Mouse (Mus musculus): ENCODE measurements at regions not wholly inside any gene's neighbourhood (a gene's known extent, or its start where the extent isn't known, plus 50 kb on each side); places are given as distances from the start of the nearest gene placed in this dataset.

DNA sequence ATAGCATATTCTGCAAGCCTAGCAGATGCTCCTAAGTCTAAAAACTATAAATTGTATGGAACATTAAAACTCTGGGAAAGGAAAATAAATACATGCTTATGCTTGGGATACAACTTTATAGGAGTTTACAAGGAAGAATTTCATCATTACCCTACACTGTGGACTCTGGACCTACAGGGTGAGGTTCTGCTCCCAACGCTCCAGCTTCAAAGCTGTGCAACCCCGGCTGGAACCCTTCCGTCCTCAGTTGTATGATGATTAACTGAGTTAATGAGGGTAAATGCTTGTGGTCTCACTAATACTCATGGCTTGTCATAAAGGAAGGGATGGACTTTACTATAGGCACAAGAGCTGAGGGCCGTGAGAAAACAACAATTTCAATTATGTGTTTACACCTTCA is 76.6 kb upstream of the Cited2 start:
- Histone ChIP-seq H3K4me2 (ENCODE audit: low read length) (no peak overlapping the region), H3K27me3 (ENCODE audit: control insufficient read depth, insufficient read depth, low read depth, low read length) (no peaks in the 10 kb centered on the region), H3K36me3 (ENCODE audit: control insufficient read depth, insufficient read depth, low read length) (no peaks in the 10 kb centered on the region), H3K9ac (ENCODE audit: low read depth, low read length) (no peak overlapping the region), H3K27ac (ENCODE audit: low read length) (no peak overlapping the region), H3K4me1 (ENCODE audit: control insufficient read depth, insufficient read depth, low read length) (no peaks in the 10 kb centered on the region), H3K4me3 (ENCODE audit: low read depth, low read length) (no peak overlapping the region), H3K9me3 (replicated peaks; ENCODE audit: control insufficient read depth, low read length, poor library complexity, severe bottlenecking) (no peaks in the 10 kb centered on the region)
- 92% methylated on average over 4 of the region's 4 CpGs for WGBS
- no peak for ATAC-seq

DNA sequence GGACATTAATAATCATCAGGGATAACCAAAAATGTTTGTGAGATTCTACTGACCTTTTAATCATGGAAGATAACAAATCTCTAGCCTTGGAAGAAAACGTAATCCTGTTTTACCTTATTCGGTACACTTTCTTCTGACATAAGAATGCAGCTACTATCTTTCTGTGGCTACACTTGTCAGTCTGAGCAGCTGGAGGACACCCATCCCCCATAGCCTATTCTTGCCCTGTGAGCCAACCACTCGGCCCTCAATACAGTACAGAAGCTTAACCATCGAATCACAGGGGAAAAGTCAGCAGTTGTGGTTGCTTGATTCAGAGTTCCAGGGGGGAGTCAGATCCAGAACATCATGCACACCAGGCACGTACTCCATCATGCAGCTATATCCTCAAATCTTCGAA is 74.9 kb upstream of the Cited2 start:
- 76% methylated on average over 6 of the region's 6 CpGs for WGBS
- no peaks in the 10 kb centered on the region for H3K9me3 ChIP-seq (replicated peaks; ENCODE audit: control insufficient read depth, low read length, poor library complexity, severe bottlenecking)
- no peak overlapping the region for H3K9ac ChIP-seq (ENCODE audit: low read depth, low read length)
- H3K27ac ChIP-seq (ENCODE audit: low read length): no peak overlapping the region
- H3K36me3 ChIP-seq (ENCODE audit: control insufficient read depth, insufficient read depth, low read length): no peaks in the 10 kb centered on the region
- no peak overlapping the region for H3K4me3 ChIP-seq (ENCODE audit: low read depth, low read length)
- H3K4me2 ChIP-seq (ENCODE audit: low read length): no peak overlapping the region
- H3K4me1 ChIP-seq (ENCODE audit: control insufficient read depth, insufficient read depth, low read length): no peaks in the 10 kb centered on the region
- no peak for ATAC-seq
- H3K27me3 ChIP-seq (ENCODE audit: control insufficient read depth, insufficient read depth, low read depth, low read length): no peaks in the 10 kb centered on the region

GRCm38 (mm10) chr10:17650997-17651750 is 71.8 kb upstream of the Cited2 start:
- no peaks in the 10 kb centered on the region for H3K27me3 ChIP-seq (ENCODE audit: control insufficient read depth, insufficient read depth, low read depth, low read length)
- no peaks in the 10 kb centered on the region for H3K4me1 ChIP-seq (ENCODE audit: control insufficient read depth, insufficient read depth, low read length)
- H3K9me3 ChIP-seq (replicated peaks; ENCODE audit: control insufficient read depth, low read length, poor library complexity, severe bottlenecking): no peaks in the 10 kb centered on the region
- no peak overlapping the region for H3K27ac ChIP-seq (ENCODE audit: low read length)
- no peak overlapping the region for H3K4me3 ChIP-seq (ENCODE audit: low read depth, low read length)
- no peak for ATAC-seq
- H3K9ac ChIP-seq (ENCODE audit: low read depth, low read length): no peak overlapping the region
- no peak overlapping the region for H3K4me2 ChIP-seq (ENCODE audit: low read length)
- WGBS: 92% methylated on average over 6 of the region's 6 CpGs
- H3K36me3 ChIP-seq (ENCODE audit: control insufficient read depth, insufficient read depth, low read length): no peaks in the 10 kb centered on the region

DNA sequence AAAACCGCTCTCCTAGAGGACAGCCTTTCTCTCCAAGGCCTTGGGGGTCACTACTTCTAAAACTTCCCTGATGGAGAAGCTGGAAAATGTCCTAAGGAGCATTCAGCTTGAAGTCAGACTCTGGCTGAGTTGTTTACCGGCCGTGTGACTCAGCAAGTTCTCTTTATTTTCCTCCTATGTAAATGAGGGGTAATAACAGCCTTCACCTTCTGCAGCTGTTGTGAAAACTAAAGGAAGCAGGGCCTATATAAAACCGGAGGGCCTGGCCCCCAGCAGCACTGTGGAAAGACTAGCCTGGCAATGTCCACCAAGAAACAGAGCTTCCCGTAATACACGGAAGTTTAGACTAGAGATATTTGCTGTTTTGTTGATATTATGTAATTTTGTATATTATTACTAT is 69.7 kb upstream of the Cited2 start:
- Histone ChIP-seq H3K27ac (ENCODE audit: low read length) (no peak overlapping the region), H3K4me2 (ENCODE audit: low read length) (no peak overlapping the region)

GRCm38 (mm10) chr10:17653785-17654184 is 69.2 kb upstream of the Cited2 start:
- H3K36me3 ChIP-seq (ENCODE audit: control insufficient read depth, insufficient read depth, low read length): no peaks in the 10 kb centered on the region
- ATAC-seq: no peak
- no peaks in the 10 kb centered on the region for H3K9me3 ChIP-seq (replicated peaks; ENCODE audit: control insufficient read depth, low read length, poor library complexity, severe bottlenecking)
- no peaks in the 10 kb centered on the region for H3K27me3 ChIP-seq (ENCODE audit: control insufficient read depth, insufficient read depth, low read depth, low read length)
- WGBS: 71% methylated on average over 9 of the region's 9 CpGs
- H3K27ac ChIP-seq (ENCODE audit: low read length): no peak overlapping the region
- H3K4me3 ChIP-seq (ENCODE audit: low read depth, low read length): no peak overlapping the region
- H3K4me1 ChIP-seq (ENCODE audit: control insufficient read depth, insufficient read depth, low read length): no peaks in the 10 kb centered on the region
- no peak overlapping the region for H3K4me2 ChIP-seq (ENCODE audit: low read length)
- H3K9ac ChIP-seq (ENCODE audit: low read depth, low read length): no peak overlapping the region

More for the DNA sequence above, 69.7 kb upstream of the Cited2 start:
- 46% methylated on average over 6 of the region's 6 CpGs for WGBS
- H3K4me3 ChIP-seq (ENCODE audit: low read depth, low read length): no peak overlapping the region
- H3K9me3 ChIP-seq (replicated peaks; ENCODE audit: control insufficient read depth, low read length, poor library complexity, severe bottlenecking): no peaks in the 10 kb centered on the region
- no peak overlapping the region for H3K9ac ChIP-seq (ENCODE audit: low read depth, low read length)
- ATAC-seq: no peak
- no peaks in the 10 kb centered on the region for H3K27me3 ChIP-seq (ENCODE audit: control insufficient read depth, insufficient read depth, low read depth, low read length)
- no peaks in the 10 kb centered on the region for H3K4me1 ChIP-seq (ENCODE audit: control insufficient read depth, insufficient read depth, low read length)
- H3K36me3 ChIP-seq (ENCODE audit: control insufficient read depth, insufficient read depth, low read length): no peaks in the 10 kb centered on the region

- Histone ChIP-seq H3K9me3 (replicated peaks; ENCODE audit: control insufficient read depth, low read length, poor library complexity, severe bottlenecking) (no peaks in the 10 kb centered on the region), H3K4me3 (ENCODE audit: low read depth, low read length) (no peak overlapping the region), H3K27me3 (ENCODE audit: control insufficient read depth, insufficient read depth, low read depth, low read length) (no peaks in the 10 kb centered on the region), H3K4me2 (ENCODE audit: low read length) (no peak overlapping the region), H3K27ac (ENCODE audit: low read length) (no peak overlapping the region), H3K9ac (ENCODE audit: low read depth, low read length) (no peak overlapping the region), H3K36me3 (ENCODE audit: control insufficient read depth, insufficient read depth, low read length) (no peaks in the 10 kb centered on the region), H3K4me1 (ENCODE audit: control insufficient read depth, insufficient read depth, low read length) (no peaks in the 10 kb centered on the region)
- 64% methylated on average over 2 of the region's 2 CpGs for WGBS
- no peak for ATAC-seq
Observed at GRCm38 (mm10) chr10:17654308-17654858, 68.6 kb upstream of the Cited2 start.

- Histone ChIP-seq H3K27me3 (ENCODE audit: control insufficient read depth, insufficient read depth, low read depth, low read length) (no peaks in the 10 kb centered on the region), H3K4me2 (ENCODE audit: low read length) (no peak overlapping the region), H3K36me3 (ENCODE audit: control insufficient read depth, insufficient read depth, low read length) (no peaks in the 10 kb centered on the region), H3K27ac (ENCODE audit: low read length) (no peak overlapping the region), H3K4me3 (ENCODE audit: low read depth, low read length) (no peak overlapping the region), H3K4me1 (ENCODE audit: control insufficient read depth, insufficient read depth, low read length) (no peaks in the 10 kb centered on the region), H3K9me3 (replicated peaks; ENCODE audit: control insufficient read depth, low read length, poor library complexity, severe bottlenecking) (no peaks in the 10 kb centered on the region), H3K9ac (ENCODE audit: low read depth, low read length) (no peak overlapping the region)
- no peak for ATAC-seq
- WGBS: 65% methylated on average over 10 of the region's 10 CpGs
Observed at GRCm38 (mm10) chr10:17655459-17656051, 67.5 kb upstream of the Cited2 start.

GRCm38 (mm10) chr10:17656305-17656704 is 66.7 kb upstream of the Cited2 start:
- no peaks in the 10 kb centered on the region for H3K27me3 ChIP-seq (ENCODE audit: control insufficient read depth, insufficient read depth, low read depth, low read length)
- H3K36me3 ChIP-seq (ENCODE audit: control insufficient read depth, insufficient read depth, low read length): no peaks in the 10 kb centered on the region
- H3K4me1 ChIP-seq (ENCODE audit: control insufficient read depth, insufficient read depth, low read length): no peaks in the 10 kb centered on the region
- WGBS: 84% methylated on average over 10 of the region's 10 CpGs
- H3K27ac ChIP-seq (ENCODE audit: low read length): no peak overlapping the region
- no peak for ATAC-seq
- H3K4me3 ChIP-seq (ENCODE audit: low read depth, low read length): no peak overlapping the region
- no peak overlapping the region for H3K4me2 ChIP-seq (ENCODE audit: low read length)
- no peak overlapping the region for H3K9ac ChIP-seq (ENCODE audit: low read depth, low read length)
- H3K9me3 ChIP-seq (replicated peaks; ENCODE audit: control insufficient read depth, low read length, poor library complexity, severe bottlenecking): no peaks in the 10 kb centered on the region

GRCm38 (mm10) chr10:17656872-17657482 is 66.0 kb upstream of the Cited2 start:
- no peaks in the 10 kb centered on the region for H3K4me1 ChIP-seq (ENCODE audit: control insufficient read depth, insufficient read depth, low read length)
- no peaks in the 10 kb centered on the region for H3K9me3 ChIP-seq (replicated peaks; ENCODE audit: control insufficient read depth, low read length, poor library complexity, severe bottlenecking)
- ATAC-seq: no peak
- no peak overlapping the region for H3K9ac ChIP-seq (ENCODE audit: low read depth, low read length)
- H3K27ac ChIP-seq (ENCODE audit: low read length): no peak overlapping the region
- H3K4me2 ChIP-seq (ENCODE audit: low read length): no peak overlapping the region
- no peak overlapping the region for H3K4me3 ChIP-seq (ENCODE audit: low read depth, low read length)
- H3K27me3 ChIP-seq (ENCODE audit: control insufficient read depth, insufficient read depth, low read depth, low read length): no peaks in the 10 kb centered on the region
- no peaks in the 10 kb centered on the region for H3K36me3 ChIP-seq (ENCODE audit: control insufficient read depth, insufficient read depth, low read length)
- 12% methylated on average over 8 of the region's 8 CpGs for WGBS

Data from midbrain, embryonic 16.5 days (tissue).